Mouse (Mus musculus) effector memory CD4-positive, alpha-beta T cell, adult 5 months (primary cell): ENCODE data around the gene Olfr846. TPM values are rescaled to one million over a fixed set of nuclear protein-coding genes. Genes with fewer than 3 reads are reported as not detected.

Experiments
- polyA plus RNA-seq: library from polyadenylated mRNA; unstranded; fragments of 100-300 nt; shearing (Covaris generic); gene quantifications from one replicate; pipeline ENCODE4 v1.2.1, GENCODE M21; 2017

Olfr846 gene
- not detected for polyA plus RNA-seq

GRCm38 (mm10) chr9:19363905-19364304, at the start of gene Olfr846:
Gene Olfr846, minus strand, starts transcription at chr9:19364005.

GRCm38 (mm10) chr9:19378569-19378968, 14.8 kb upstream of the Olfr846 start, which contains the start of gene Olfr847:
Gene Olfr847, minus strand, starts transcription at chr9:19378669.

GRCm38 (mm10) chr9:19336157-19336556, 27.6 kb downstream of the Olfr846 start, which contains the start of gene Olfr845:
Gene Olfr845, plus strand, starts transcription at chr9:19336457.

GRCm38 (mm10) chr9:19316047-19316446, 47.8 kb downstream of the Olfr846 start, which contains the start of gene Olfr844:
Gene Olfr844, plus strand, starts transcription at chr9:19316347.

Other genes starting within 250 kb of the Olfr846 start
- gene Olfr836, start 243.6 kb downstream of the Olfr846 start, polyA plus RNA-seq, result not detected
- gene Olfr837, start 227.7 kb downstream of the Olfr846 start, polyA plus RNA-seq, result 0.46 TPM
- gene Olfr839-ps1, start 186.7 kb downstream of the Olfr846 start, polyA plus RNA-seq, result 0.10 TPM
- 0.07 TPM for gene Olfr843, start 112.0 kb downstream of the Olfr846 start, polyA plus RNA-seq
- not detected for gene Olfr844, start 47.7 kb downstream of the Olfr846 start, polyA plus RNA-seq
- not detected for gene Olfr845, start 27.5 kb downstream of the Olfr846 start, polyA plus RNA-seq
- not detected for gene Olfr847, start 14.7 kb upstream of the Olfr846 start, polyA plus RNA-seq
- not detected for gene Olfr849, start 76.3 kb upstream of the Olfr846 start, polyA plus RNA-seq
- gene Olfr850, start 114.2 kb upstream of the Olfr846 start, polyA plus RNA-seq, result not detected
- not detected for gene Olfr851, start 129.3 kb upstream of the Olfr846 start, polyA plus RNA-seq
- gene Olfr853, start 177.1 kb upstream of the Olfr846 start, polyA plus RNA-seq, result not detected
- gene Olfr854, start 203.4 kb upstream of the Olfr846 start, polyA plus RNA-seq, result not detected
- not detected for gene Olfr855, start 218.6 kb upstream of the Olfr846 start, polyA plus RNA-seq